Mouse (Mus musculus) layer of hippocampus, adult 9-11 months (tissue): ENCODE results near the gene Abr.

ENCODE experiments used
- DNase-seq: peaks from one replicate; pipeline ENCODE4 v3.0.0; 2022

Abr gene

DNA sequence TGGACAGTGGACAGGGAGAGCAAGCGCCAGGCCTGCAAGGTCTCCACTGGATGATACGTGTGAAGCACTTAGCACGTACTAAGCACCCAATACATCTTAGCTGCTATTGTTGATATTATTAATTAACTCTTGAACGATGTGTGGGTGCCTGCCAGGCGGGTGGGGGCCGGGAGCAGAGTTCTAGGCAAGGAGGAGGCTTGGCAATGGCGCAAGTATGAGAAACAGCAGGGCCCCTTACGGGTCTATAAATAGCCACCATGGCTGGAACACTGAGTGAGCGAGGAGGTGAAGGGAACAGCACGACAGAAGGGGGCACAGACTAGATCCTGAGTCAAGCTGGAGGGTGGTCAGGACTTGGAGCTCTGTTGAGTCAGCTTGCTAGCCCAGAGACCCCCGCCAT lies 107.0 kb downstream of the Abr start:
- peak; percentile 87 for DNase-seq

DNA sequence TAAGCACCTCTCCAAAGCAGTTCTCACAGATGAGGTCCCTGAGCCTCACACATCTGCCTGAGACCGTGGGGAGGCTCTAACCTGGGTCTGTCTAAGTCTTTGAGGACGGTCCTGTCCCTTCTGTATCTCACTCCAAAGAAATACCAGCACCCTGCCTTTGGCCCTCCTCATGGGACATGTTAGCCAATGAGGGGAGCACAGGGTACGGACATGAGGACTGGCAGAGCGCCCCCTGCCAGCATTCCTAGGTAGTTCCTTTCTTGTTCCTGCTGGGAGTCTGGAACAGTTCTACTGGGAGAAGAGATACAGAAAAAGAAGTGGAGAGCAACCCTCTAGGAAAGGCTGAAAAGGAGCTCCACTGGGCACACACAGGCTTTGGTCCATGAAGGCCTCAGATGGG lies 111.1 kb downstream of the Abr start:
- no peak for DNase-seq

DNA sequence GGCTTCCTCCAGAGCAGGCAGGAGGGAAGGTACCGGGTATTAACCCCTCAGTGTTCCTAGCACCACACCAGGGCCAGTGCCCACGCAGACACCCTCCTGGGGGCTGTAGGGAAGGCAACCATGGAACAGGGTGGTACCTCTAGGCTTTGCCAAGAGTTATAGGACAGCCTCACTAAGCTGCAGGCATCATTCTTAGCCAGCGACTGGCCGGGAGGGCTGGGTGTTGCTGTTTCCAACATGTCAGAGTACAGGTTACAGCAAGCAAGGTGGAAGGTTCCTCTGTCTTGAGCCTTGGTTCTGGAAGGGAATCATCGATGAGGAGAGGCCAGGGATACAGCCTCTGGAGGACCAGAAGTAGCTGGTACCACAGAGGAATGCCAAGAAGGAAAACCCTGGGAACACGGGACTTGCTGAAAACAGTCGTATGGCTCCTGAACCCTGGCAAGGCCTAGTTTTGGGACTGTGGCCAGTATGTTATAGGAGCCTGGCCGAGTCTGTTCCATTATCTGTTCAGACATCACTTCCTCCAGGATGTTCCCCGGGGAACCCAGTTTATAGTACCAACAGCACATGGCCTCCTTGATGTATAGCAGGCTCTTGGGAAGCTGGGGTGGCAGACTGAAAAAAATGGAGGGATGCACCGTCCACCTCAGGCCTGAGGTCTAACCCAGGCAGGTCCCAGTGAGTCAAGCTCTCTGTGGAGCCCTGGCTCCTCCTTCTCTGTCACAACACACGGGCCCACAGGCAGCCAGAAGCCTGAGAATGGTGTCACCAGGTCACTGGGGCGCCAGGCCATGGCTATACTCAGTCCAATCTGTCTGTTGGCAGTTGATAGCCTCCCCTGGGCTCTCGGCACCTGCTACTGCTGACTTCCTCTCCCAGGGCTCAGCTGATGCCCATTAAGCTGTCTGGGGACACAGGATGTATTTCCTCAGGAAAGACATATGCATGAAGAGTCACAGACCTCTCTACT lies 112.1 kb downstream of the Abr start:
- DNase-seq: no peak

DNA sequence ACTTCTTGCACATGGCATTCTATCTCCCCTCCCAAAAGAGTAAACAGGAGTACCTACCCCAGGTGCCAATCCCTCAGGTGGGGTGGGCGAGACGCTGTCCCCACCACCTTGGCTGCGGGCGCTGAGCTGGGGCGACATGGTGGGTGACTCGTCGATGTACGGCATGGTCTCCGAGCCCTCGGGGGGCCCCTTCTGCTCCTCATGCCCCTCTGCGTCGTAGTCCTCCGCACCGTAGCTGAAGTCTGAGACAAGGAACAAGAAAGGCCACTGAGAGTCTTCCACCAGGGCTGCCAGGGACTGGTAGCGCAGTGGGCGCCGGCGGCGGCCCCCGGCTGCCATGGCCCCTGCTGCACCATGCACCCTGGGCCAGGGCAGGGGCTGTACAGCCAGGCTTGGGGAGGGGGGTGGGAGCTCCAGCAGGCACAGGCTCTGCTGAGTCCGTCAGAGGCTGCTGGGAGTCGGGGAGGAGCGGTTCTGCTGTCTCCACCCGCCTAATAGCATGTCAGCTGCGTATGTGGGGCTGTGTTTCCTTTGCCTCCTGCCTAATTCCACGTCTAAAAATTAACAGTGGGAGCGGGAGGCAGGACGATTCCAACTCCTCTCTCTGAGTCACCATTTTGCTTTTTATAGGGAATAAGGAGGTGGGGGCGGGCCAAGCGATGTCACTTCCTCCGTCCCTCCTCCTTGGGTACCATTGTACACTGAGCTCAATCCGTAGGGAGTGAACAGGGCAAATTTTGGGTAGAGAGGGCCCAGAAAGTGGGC lies 113.1 kb downstream of the Abr start:
- peak; percentile 78 for DNase-seq

DNA sequence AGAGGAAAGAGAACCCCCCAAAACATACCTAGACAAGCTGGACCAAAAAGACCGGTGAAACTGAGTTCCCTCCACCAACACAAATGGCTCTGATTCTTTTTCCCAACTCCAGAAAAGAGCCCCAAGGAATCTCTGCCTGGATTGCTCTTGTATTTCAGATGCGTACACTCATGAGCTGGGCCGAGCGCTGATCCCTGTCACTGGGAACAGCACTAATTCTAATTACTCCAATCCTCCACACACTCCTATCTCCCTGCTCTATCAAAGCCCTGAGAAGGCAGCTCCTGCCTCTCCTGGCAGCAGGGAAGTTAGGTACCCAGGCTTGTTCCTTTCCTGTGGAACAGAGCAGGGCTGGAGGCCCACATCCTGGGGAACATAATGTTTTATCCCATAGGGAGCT lies 114.0 kb downstream of the Abr start:
- no peak for DNase-seq

DNA sequence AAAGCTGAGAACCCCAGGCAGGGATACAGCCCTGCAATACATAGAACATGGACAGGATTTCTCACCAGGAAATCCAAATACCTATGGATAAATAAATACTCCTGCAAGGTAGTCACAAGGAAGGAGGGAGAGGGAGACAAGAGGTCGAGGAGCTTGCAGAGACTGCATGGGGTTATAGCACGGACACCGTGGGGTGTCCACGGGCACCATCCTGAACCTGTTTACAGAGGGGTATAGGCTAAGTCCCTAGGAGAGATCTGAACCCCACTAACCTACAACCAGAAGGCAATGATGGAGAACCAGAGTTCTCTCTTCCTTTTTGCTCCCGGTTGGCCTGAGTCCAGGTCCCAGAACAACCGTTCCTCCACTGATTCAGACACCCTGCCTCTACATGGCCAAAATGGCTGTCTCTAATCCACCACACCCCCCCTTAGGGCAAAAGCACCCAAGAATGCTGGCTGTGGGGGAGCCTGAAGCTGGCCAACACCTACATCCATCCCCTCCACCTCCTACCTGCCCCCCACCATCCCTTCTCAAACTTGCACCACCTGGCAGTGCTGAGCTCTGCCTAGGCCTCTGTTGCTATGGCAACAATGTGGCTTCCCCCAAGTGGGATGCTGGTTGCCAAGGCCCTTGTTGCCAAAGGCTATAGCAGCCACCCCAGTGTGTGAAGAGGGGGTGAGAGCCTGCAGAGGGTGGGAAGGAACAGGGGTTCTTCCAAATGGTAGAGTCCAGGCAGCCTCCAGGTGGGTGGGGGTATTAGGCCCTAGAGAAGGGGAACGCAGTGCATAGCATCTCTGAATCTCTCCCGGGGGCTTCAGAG lies 114.6 kb downstream of the Abr start:
- DNase-seq: peak; percentile 89

DNA sequence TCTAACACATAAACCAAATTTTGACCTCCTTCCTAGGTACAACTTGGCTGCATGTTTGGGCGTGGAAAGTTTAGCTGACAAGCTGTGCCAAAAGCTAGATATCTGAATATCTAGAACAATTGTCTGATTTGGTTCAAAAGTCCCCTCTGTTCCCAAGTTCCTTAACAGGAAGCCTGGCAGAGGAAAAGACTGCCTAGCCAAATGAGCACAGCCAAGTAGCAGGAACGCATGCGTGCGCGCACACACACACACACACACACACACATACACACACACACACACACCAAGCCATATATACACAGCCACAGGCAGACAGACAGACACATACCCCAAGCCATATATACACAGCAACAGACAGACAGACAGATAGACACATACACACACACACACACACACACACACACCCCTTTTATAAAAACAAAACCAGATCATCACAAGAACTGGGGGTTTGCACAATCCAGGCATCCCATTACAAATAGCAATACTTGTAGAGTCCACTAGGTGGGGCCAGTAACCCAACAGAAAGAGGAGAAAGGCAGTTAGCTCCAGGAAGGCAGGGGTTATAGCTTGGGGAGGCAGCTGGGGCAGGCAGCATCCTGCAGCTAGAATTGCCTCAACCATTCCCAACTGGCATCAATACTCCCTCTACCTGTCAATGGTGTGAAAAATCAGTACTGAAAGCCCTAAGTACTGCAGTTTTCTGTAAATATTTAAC lies 115.4 kb downstream of the Abr start:
- DNase-seq: peak; percentile 75

DNA sequence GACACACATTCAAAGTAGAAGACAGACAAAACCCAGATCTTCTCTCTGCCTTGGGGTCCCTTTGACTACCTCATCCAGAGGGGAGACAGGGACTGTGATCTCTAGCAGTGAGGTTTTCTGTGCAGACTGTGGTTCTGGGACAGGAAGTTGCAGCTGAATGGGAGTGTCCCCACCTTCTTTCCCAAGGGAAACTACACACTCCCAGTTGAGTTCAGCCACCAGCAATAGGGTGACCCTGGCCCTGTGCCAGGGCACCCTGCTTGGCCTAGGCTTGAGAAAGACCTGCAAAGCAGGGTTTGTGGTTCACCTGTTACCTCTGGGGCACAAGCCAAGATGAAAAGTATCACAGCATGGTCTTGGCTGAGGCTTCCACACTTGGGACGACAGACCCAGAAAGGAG lies 117.0 kb downstream of the Abr start:
- DNase-seq: no peak

DNA sequence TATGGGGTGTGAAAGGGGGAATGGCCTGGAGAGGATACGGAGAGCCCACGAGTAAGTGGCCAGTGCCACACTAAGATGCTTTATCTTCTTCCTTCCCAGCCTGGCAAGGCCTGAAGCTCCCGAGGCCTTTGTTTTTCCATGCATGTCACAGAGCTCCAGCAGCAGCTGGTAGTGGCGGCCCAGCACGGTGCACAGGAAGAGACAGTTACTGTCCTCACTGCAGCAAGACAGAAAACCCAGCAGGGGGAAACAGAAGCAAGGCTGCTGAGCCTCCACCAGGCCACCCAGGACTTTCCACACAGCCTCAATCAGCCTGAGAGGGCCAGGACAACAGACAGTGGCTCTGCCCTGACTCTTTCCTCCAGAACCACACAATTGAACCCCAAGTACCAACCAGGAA lies 118.1 kb downstream of the Abr start:
- no peak for DNase-seq

DNA sequence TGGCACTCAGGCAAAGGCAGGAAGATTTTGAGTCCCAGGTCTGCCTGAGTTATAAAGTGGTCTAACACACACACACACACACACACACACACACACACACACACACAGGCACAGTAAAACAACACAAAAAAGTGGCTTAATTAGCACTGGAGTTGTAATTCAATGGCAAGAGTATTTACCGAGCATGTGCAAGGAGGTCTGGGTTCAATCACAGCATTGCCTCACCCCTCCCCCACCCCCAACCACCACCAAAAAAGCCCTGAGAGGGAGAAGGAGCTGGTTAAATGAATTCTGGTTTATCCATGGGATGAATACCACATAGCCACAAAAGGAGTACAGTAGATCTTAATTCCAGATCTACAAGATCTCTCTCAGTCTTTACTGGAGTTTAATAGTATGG lies 122.1 kb downstream of the Abr start:
- no peak for DNase-seq

DNA sequence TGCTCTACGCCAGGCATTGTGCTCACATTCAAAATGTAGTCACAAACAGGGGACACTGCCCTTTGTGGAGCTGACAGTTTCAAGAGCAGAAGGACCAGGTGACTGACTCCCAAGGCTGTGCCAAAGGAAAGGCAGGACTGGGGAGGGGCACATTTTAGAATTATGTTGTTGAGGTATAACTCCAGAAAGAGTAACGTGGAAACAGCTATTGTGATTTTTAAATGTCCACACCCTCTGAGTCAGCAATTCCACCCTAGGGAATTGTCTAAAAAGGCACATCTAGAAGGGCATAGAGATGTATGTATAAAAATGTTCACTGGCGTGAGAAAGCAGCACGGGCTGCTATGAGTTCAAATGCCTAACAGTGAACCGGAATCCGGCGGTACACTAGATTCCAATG lies 122.5 kb downstream of the Abr start:
- DNase-seq: no peak

DNA sequence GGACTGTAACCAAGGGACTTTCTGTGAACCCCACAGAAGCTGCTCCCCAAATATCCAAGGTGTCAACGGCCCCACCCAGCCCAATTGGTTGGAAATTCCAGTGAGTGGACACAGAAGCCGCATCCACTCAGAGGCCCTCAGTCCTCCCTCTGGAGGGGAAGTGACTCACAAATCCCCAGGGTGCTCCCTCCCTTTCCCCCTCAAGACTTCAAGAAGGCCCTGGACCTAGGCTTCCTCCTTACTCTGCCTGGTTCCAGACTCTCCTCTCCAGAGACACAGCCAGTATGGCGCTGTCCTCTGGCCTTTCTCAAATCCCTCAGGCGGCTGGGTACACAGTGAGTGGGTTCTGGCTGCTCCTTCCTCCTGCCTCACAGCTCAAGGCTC lies 124.4 kb downstream of the Abr start:
- no peak for DNase-seq

DNA sequence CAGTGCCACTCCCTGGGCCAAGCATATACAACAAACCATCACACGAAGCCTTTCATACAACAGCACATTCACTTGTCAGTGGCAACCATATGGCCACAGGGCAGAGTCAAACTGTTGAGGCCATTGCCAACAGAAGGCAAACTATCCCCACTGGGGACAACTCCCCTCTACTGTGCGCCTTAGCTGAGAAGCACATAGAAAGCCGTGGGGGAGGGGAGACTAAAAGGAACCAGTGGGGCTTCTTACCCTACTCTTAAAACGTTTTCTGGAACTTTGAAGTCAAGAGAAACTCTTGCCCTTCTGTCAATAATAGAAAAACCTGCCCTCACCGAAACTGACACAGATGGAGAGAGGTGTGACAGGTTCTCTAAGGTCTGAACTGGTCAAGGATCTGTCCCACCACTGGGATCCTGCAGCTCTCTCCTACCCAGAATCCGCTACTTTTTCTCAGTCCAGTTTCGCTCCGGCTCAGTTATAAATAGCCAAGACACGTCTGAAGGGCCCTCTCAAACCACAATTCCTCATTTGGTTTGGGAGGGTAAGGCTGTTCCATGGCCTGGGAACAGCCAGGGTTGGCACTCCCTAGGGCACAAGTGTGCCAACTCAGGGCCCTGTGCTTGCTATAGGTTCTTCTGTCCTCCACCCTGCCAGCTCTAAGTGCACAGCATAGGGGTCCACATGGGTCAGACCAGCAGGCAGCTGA lies 124.9 kb downstream of the Abr start:
- no peak for DNase-seq

DNA sequence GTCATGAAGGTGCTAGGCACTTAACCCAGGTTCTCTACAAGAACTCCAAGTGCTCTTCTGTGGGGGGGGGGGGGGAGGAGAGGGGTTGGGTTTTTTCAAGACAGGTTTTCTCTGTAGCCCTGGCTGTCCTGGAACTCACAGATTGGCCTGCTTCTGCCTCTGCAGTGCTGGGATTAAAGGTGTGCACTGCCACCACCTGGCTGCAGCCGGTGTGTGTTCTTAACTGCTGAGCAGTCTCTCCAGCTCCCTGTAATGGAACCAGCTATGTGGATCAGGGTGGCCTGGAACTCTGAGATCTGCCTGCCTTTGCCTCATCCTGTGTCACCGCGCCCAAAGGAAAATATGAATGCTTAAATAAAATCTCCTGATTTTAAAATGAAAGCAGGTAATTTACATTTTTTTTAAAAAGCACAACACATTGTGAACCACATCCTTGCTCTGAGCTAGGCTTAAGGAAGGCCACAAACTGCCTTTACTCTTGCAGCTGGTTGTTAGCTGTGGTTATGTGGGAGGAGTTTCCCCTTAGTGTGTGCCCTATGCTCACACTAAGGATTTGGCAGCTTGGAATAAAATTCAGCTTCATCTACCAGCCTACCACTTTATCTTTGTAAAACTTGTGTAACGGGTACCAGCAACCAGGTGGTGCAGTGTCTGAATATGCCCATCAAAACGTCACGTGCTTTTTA lies 125.9 kb downstream of the Abr start:
- no peak for DNase-seq

DNA sequence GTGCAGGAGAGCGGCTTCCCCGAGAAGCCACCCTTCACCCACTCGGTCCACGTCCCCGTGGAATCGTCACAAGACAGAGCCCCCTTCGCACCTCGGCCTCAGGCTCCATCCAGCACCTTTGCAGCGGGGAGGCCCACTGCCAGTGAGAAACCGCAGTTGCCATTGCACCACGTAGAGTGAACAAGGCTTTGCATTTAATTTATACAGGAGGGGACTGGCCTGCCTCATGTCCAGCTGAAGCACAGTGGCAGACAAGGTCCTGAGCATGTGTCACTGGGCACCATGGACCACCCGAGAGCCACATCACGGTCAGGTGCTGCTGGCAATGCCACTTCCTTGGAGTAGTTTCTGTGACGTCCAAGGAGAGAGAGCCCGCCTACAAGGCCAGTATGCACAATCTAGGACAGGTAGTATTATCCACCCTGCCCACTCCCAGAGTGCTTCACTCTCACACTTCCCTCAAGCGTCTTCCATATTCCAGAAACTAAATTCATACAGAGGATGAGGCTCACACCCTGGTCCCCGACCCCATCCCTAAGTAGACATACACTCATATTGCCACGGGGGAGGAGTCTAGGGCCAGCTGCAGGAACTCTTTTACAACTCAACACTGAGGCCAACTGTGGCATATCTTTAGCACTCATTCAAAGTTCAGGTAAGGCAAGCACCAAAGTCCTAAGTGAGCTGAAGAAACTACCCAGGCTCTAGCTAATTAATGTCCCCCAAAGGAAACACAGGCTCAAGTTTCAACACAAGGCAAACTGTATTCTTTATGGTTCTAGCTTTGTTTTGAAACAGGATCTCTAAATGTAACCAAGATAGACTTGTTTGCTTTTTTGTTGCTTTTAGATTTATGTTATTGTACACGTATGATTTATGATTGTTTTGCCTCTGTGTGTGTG lies 126.7 kb downstream of the Abr start:
- no peak for DNase-seq

DNA sequence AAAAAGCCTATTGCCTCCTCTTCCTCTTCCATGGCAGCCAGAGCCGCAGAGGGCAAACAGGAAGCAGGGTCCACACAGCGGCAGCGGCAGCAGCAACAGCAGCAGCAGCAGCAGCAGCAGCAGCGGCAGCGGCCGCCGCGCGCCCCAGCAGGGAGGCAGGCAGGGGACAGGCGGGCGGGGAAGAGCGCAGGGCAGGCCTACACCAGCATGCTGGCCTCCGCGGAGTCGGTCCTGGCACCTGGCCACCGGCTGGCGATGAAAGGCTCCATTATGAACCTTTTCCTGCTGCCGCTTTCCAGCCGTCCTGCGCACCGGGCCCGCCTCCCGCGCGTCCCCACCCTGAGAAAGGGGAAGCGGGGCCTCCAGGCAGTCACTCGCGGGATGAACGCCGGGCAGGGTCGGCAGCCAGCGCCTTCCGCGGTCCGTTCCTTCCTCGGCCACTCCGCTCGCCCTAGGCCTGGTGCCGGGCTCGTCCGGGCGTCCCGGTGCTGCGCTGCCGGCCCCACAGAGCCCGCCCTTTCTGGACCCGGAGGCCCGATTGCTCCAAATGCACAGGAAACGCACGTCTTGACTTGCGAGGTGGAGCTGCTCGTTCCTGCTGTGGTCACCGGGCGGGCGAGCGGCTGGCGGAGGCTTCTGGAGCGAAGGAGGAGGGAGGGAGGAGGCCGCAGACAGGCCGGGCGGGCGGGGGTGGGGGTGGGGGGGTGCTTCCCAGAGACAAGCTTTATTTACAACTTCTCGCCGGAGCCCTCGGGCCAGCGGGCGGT lies 127.6 kb downstream of the Abr start:
- DNase-seq: peak; percentile 80

DNA sequence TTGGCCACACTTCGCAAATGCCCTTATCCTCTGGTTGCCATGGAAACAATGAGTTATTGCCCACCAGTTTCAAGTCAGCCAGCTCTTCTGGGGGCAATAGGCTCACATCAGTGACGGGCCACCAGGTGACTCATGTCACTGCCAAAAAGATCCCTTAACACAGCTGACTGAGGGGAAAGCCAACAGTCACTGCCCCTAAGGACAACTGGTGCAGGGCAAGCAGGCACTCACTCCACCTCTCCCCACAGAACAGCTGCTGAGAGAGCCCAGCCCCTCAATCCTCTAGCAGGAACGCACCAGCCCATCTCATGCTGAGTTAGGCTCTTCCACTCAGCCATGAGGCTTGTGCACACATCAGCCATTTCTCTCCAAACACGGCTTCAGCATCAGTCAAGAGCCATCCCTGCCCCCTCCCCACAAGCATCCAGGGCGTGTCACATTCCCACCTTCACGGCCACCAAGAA lies 128.3 kb downstream of the Abr start:
- DNase-seq: no peak

DNA sequence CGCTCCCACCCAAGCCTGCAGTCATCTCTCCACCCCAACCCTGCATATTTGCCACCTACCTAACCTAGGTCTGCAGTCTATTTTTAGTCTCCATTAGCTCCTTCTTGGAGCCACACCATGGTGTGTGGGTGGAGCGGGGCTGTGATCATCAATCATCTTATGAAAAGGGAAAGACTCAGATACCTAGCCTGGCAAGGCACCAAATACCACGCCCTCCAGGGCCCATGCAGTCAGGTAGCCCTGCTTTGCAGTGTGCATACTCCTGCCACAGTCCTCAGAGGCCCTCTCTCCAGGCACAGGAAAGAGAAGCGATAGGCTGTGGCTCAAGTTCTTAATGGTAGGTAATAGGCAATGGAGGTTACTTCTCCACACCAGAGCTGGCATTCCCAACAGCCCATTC lies 128.9 kb downstream of the Abr start:
- DNase-seq: no peak

DNA sequence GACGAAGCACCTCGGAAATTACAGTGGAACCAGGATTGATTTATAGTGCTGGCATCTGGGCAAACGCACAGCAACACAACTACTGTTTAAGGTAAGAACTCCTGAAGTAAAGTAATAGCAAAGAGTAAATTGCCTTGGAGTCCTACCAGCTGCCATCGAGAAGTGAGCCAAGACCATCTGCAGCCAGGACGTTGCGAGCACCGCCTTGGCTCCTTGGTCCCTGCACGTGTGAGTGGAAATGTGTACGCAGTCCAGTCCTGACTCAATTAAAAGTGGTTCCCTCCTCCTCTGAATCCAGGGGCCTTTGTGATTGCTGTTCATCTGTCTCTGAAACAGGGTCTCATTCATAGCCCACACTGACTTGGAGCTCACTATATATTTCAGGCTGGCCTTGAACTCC lies 130.3 kb downstream of the Abr start:
- DNase-seq: no peak
